Mouse (Mus musculus): Measurements from ENCODE around the gene Cd96. TPM values are rescaled to one million over a fixed set of nuclear protein-coding genes. Genes with fewer than 3 reads are reported as not detected.

Cd96 gene
- total and polyA plus RNA-seq, 2 experiments, result 0.18 TPM; not detected in 1

DNA sequence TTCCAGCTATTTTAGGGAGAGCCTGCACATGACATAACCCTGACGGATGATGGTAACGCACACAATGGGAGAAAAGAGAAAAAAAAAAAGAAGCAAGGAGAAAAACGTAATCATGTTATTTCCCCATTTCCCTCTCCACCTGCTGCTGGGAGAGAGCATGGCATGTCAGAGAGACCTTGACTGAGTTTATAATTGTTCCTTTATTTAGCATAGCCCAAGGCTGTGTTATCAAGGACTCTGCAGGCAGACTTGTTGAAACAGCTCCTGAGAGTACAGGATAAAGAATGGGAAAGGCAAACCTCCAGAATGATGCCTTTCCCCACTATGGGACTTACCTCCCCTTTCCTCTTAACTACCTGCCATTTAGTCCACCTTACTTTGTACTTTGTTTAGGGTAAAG is 26.9 kb upstream of the Cd96 start:
- TF ChIP-seq CTCF (IDR thresholded peaks at IDR 0.05; ENCODE audit: low read depth, low read length), result no peak
- TF ChIP-seq POLR2A (IDR thresholded peaks at IDR 0.05; ENCODE audit: extremely low read depth, insufficient read depth, low read length), result no peak
- no peaks in the 10 kb centered on the region for H3K4me1 ChIP-seq (ENCODE audit: control insufficient read depth, insufficient read depth, low read length)
- no peak overlapping the region for H3K27ac ChIP-seq (replicated peaks; ENCODE audit: insufficient read depth, low read depth, low read length)
- no peak for DNase-seq (ENCODE audit: extremely low read depth, low read depth, low spot score)
- no peak overlapping the region for H3K9ac ChIP-seq (ENCODE audit: low read depth, low read length)
- WGBS, result 81% methylated on average over 3 of the region's 3 CpGs
- no peak overlapping the region for H3K4me3 ChIP-seq (ENCODE audit: insufficient read depth, low read depth, low read length)
- 0 out of 2 replicates have a peak, but pooled peaks cover 2% of the 10 kb centered on the region for H3K27me3 ChIP-seq (ENCODE audit: control insufficient read depth, insufficient read depth, low read length)
- no peaks in the 10 kb centered on the region for H3K79me2 ChIP-seq (ENCODE audit: control insufficient read depth, insufficient read depth, low read length)
- no peaks in the 10 kb centered on the region for H3K36me3 ChIP-seq (ENCODE audit: control insufficient read depth, insufficient read depth, low read length)

DNA sequence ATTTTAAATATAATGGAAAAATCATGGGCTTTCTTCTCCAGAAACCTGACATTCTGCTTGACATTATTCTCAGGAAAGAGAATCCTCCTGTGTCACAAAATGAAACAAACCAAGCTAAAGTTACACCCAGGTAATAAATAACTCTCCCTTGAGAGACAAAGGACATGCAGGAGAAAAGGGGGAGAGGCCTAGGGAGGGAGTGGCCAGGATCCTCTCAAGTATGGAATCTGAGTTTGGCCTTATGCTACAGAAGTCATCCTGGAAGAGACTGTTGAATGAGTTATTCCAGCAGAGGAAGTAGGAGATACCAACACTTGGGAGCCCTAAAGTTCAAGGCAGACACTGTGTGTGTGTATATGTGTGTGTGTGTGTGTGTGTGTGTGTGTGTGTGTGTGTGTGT is 2.2 kb upstream of the Cd96 start:
- Histone ChIP-seq H3K79me2 (ENCODE audit: control insufficient read depth, insufficient read depth, low read length) (no peaks in the 10 kb centered on the region), H3K27me3 (ENCODE audit: control insufficient read depth, insufficient read depth, low read length) (no peaks in the 10 kb centered on the region; the same call in 1 of the 2 replicates), H3K27ac (replicated peaks; ENCODE audit: insufficient read depth, low read depth, low read length) (no peak overlapping the region), H3K4me3 (ENCODE audit: insufficient read depth, low read depth, low read length) (no peak overlapping the region), H3K36me3 (ENCODE audit: control insufficient read depth, insufficient read depth, low read length) (no peaks in the 10 kb centered on the region), H3K9ac (ENCODE audit: low read depth, low read length) (no peak overlapping the region), H3K4me1 (ENCODE audit: control insufficient read depth, insufficient read depth, low read length) (no peaks in the 10 kb centered on the region; the same call in 1 of the 2 replicates)
- DNase-seq (ENCODE audit: extremely low read depth, low read depth, low spot score), result no peak
- TF ChIP-seq POLR2A (IDR thresholded peaks at IDR 0.05; ENCODE audit: extremely low read depth, insufficient read depth, low read length), result no peak
- no peak for TF ChIP-seq CTCF (IDR thresholded peaks at IDR 0.05; ENCODE audit: low read depth, low read length)

GRCm38 (mm10) chr16:46121420-46121819 is 1.4 kb upstream of the Cd96 start:
- Histone ChIP-seq H3K4me3 (ENCODE audit: insufficient read depth, low read depth, low read length) (no peak overlapping the region), H3K27ac (replicated peaks; ENCODE audit: insufficient read depth, low read depth, low read length) (no peak overlapping the region), H3K36me3 (ENCODE audit: control insufficient read depth, insufficient read depth, low read length) (no peaks in the 10 kb centered on the region), H3K27me3 (ENCODE audit: control insufficient read depth, insufficient read depth, low read length) (no peaks in the 10 kb centered on the region; the same call in 1 of the 2 replicates), H3K79me2 (ENCODE audit: control insufficient read depth, insufficient read depth, low read length) (no peaks in the 10 kb centered on the region), H3K4me1 (ENCODE audit: control insufficient read depth, insufficient read depth, low read length) (no peaks in the 10 kb centered on the region; the same call in 1 of the 2 replicates), H3K9ac (ENCODE audit: low read depth, low read length) (no peak overlapping the region)
- DNase-seq (ENCODE audit: extremely low read depth, low read depth, low spot score), result no peak
- WGBS, result 42% methylated on average over 2 of the region's 2 CpGs
- no peak for TF ChIP-seq POLR2A (IDR thresholded peaks at IDR 0.05; ENCODE audit: extremely low read depth, insufficient read depth, low read length)
- peak; percentile 49 for TF ChIP-seq CTCF (IDR thresholded peaks at IDR 0.05; ENCODE audit: low read depth, low read length)

- Histone ChIP-seq H3K27me3 (ENCODE audit: control insufficient read depth, insufficient read depth, low read length) (no peaks in the 10 kb centered on the region; the same call in 1 of the 2 replicates), H3K9ac (ENCODE audit: low read depth, low read length) (no peak overlapping the region), H3K36me3 (ENCODE audit: control insufficient read depth, insufficient read depth, low read length) (no peaks in the 10 kb centered on the region), H3K4me3 (ENCODE audit: insufficient read depth, low read depth, low read length) (no peak overlapping the region), H3K27ac (replicated peaks; ENCODE audit: insufficient read depth, low read depth, low read length) (no peak overlapping the region), H3K79me2 (ENCODE audit: control insufficient read depth, insufficient read depth, low read length) (no peaks in the 10 kb centered on the region), H3K4me1 (ENCODE audit: control insufficient read depth, insufficient read depth, low read length) (no peaks in the 10 kb centered on the region; the same call in 1 of the 2 replicates)
- 65% methylated on average over 3 of the region's 3 CpGs for WGBS
- no peak for TF ChIP-seq POLR2A (IDR thresholded peaks at IDR 0.05; ENCODE audit: extremely low read depth, insufficient read depth, low read length)
- DNase-seq (ENCODE audit: extremely low read depth, low read depth, low spot score), result no peak
These were observed 556 bp upstream of the Cd96 start for GRCm38 (mm10) chr16:46120607-46121006.

DNA sequence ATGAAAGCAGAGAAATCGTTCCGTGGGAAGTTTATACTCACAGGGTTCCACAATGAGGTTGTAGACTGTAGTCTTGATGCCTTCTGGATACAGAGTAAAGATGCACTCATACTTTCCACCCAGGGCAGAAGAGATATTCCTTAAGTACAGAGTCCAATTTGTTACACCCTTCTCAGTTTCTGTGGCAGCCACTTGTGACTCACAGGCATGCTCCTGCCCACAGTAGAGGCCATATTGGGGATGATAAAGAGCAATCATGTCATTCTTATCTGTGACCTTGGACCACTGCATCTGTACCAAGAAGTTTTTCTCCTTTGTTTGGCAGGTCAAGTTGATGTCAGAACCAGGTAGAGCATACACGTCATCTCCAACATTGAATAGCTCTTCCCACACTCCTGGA is 2.4 kb downstream of the Cd96 start:
- H3K4me3 ChIP-seq (ENCODE audit: insufficient read depth, low read depth, low read length), result no peak overlapping the region
- H3K27ac ChIP-seq (replicated peaks; ENCODE audit: insufficient read depth, low read depth, low read length), result no peak overlapping the region
- H3K4me1 ChIP-seq (ENCODE audit: control insufficient read depth, insufficient read depth, low read length), result no peaks in the 10 kb centered on the region; the same call in 1 of the 2 replicates
- no peak for DNase-seq (ENCODE audit: extremely low read depth, low read depth, low spot score)
- TF ChIP-seq CTCF (IDR thresholded peaks at IDR 0.05; ENCODE audit: low read depth, low read length) (no peak), POLR2A (IDR thresholded peaks at IDR 0.05; ENCODE audit: extremely low read depth, insufficient read depth, low read length) (no peak)
- H3K79me2 ChIP-seq (ENCODE audit: control insufficient read depth, insufficient read depth, low read length), result no peaks in the 10 kb centered on the region
- no peaks in the 10 kb centered on the region for H3K36me3 ChIP-seq (ENCODE audit: control insufficient read depth, insufficient read depth, low read length)
- 87% methylated on average over 3 of the region's 3 CpGs for WGBS
- H3K27me3 ChIP-seq (ENCODE audit: control insufficient read depth, insufficient read depth, low read length), result no peaks in the 10 kb centered on the region; the same call in 1 of the 2 replicates
- no peak overlapping the region for H3K9ac ChIP-seq (ENCODE audit: low read depth, low read length)

GRCm38 (mm10) chr16:46114727-46115126 is 5.3 kb downstream of the Cd96 start:
- Histone ChIP-seq H3K4me3 (ENCODE audit: insufficient read depth, low read depth, low read length) (no peak overlapping the region), H3K36me3 (ENCODE audit: control insufficient read depth, insufficient read depth, low read length) (no peaks in the 10 kb centered on the region), H3K27me3 (ENCODE audit: control insufficient read depth, insufficient read depth, low read length) (no peaks in the 10 kb centered on the region), H3K79me2 (ENCODE audit: control insufficient read depth, insufficient read depth, low read length) (no peaks in the 10 kb centered on the region), H3K9ac (ENCODE audit: low read depth, low read length) (no peak overlapping the region), H3K27ac (replicated peaks; ENCODE audit: insufficient read depth, low read depth, low read length) (no peak overlapping the region), H3K4me1 (ENCODE audit: control insufficient read depth, insufficient read depth, low read length) (no peaks in the 10 kb centered on the region)
- 76% methylated on average over 2 of the region's 2 CpGs for WGBS
- TF ChIP-seq CTCF (IDR thresholded peaks at IDR 0.05; ENCODE audit: low read depth, low read length) (no peak), POLR2A (IDR thresholded peaks at IDR 0.05; ENCODE audit: extremely low read depth, insufficient read depth, low read length) (no peak)
- DNase-seq (ENCODE audit: extremely low read depth, low read depth, low spot score), result no peak
